Mouse (Mus musculus) E14TG2a.4 (cell line): ENCODE measurements at regions not wholly inside any gene's neighbourhood (a gene's known extent, or its start where the extent isn't known, plus 50 kb on each side); places are given as distances from the start of the nearest gene placed in this dataset.

Experiments
- CTCF ChIP-seq: conservative IDR thresholded peaks from 2 replicates; pipeline ENCODE4 v1.5.1; 2014; ENCODE audit warnings: low read length
- NANOG ChIP-seq: IDR thresholded peaks from 2 replicates; pipeline ENCODE4 v1.6.1; 2014; ENCODE audit warnings: borderline replicate concordance, low read length, mixed read lengths
- POU5F1 ChIP-seq: IDR thresholded peaks from 2 replicates; pipeline ENCODE4 v1.6.1; 2014; ENCODE audit warnings: low read length, borderline replicate concordance

GRCm38 (mm10) chr10:19099369-19100285 is 84.2 kb upstream of the Tnfaip3 start:
- no peak for TF ChIP-seq CTCF
- no peak for TF ChIP-seq POU5F1
- TF ChIP-seq NANOG, result no peak
